Mouse (Mus musculus) stomach, embryonic 16.5 days (tissue): ENCODE data around the gene Robo1. TPM values are rescaled to one million over a fixed set of nuclear protein-coding genes. Genes with fewer than 3 reads are reported as not detected.

Source experiments
- ATAC-seq: fragments of 200-750 bp; cut with Nextera tagmentation; 2 replicates; pipeline ENCODE4 v1.8.0; 2017; ENCODE audit warnings: moderate number of reproducible peaks, moderate TSS enrichment; ENCODE audit not compliant: insufficient read depth, low FRiP score
- H3K27ac ChIP-seq: fragments of 300-500 bp; sonication (generic); 2 replicates; pipeline ENCODE4 v1.5.1; 2014; ENCODE audit warnings: low read length
- H3K27me3 ChIP-seq: fragments of 300-500 bp; sonication (generic); 2 replicates; pipeline ENCODE4 v1.6.1; 2014; ENCODE audit warnings: low read length, control low read depth, mixed read lengths; ENCODE audit not compliant: control insufficient read depth, insufficient read depth
- H3K36me3 ChIP-seq: fragments of 300-500 bp; sonication (generic); 2 replicates; pipeline ENCODE4 v1.6.1; 2014; ENCODE audit warnings: low read length; ENCODE audit not compliant: control insufficient read depth, insufficient read depth
- H3K4me1 ChIP-seq: fragments of 300-500 bp; sonication (generic); 2 replicates; pipeline ENCODE4 v1.6.1; 2014; ENCODE audit warnings: low read length, control low read depth, mixed read lengths; ENCODE audit not compliant: control insufficient read depth, insufficient read depth
- H3K4me2 ChIP-seq: fragments of 300-500 bp; sonication (generic); 2 replicates; pipeline ENCODE4 v1.6.1; 2014; ENCODE audit warnings: low read depth, low read length, mixed read lengths
- H3K4me3 ChIP-seq: fragments of 300-500 bp; sonication (generic); replicated peaks from 2 replicates; pipeline ENCODE4 v1.5.1; 2014; ENCODE audit warnings: mild to moderate bottlenecking, low read length
- H3K9ac ChIP-seq: fragments of 300-500 bp; sonication (generic); 2 replicates; pipeline ENCODE4 v1.6.1; 2014; ENCODE audit warnings: low read length
- H3K9me3 ChIP-seq: fragments of 300-500 bp; sonication (generic); replicated peaks from 2 replicates; pipeline ENCODE4 v1.6.1; 2016; ENCODE audit warnings: low read length, control low read depth; ENCODE audit not compliant: control insufficient read depth
- WGBS: fragments of 180-500 bp; shearing (Covaris S2); extraction: QIAGEN DNeasy Blood & Tissue Kit; methylation state at CpG from one replicate; pipeline ENCODE4 v1.1.7; 2014; 5-methylcytosine and 5-hydroxymethylcytosine counted together
- polyA plus RNA-seq: library from polyadenylated mRNA; unstranded; fragments of >200 nt; fragmentation: Nextera tagmentation; extraction: Ambion mirVana; gene quantifications from 2 replicates; pipeline ENCODE4 v1.2.1, GENCODE M21; 2015

Gene Robo1
- polyA plus RNA-seq, 1 experiment from 2014 or later, result 23.4 TPM

DNA sequence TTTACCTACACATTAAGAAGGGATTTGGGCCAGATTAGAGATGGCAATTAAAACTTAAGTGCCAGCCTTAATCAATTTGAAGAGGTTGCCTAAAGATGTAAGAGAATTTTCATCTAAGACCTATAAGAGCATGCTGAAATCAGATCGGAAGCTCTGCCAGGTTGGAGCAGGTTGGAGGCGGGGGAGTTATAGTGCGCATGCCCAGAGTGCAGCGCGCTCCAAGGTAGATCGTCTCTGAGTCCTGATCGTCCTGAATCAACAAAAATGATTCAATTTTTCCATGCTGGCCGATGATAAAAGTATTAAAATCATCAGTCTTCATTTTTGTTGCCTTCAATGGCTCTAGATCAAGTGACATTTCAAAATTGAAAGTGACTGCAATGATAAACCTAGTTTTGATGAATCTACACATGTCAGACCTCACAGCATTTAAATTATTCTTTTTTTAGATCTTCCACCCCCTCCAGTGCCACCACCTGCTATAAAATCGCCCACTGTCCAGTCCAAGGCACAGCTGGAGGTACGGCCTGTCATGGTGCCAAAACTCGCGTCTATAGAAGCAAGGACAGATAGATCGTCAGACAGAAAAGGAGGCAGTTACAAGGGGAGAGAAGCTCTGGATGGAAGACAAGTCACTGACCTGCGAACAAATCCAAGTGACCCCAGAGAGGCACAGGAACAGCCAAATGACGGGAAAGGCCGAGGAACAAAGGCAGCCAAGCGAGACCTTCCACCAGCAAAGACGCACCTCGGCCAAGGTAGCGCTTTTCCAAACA lies 727.3 kb downstream of the Robo1 start:
- no peak overlapping the region for H3K4me2 ChIP-seq
- no peak overlapping the region for H3K4me3 ChIP-seq
- no peaks in the 10 kb centered on the region for H3K9me3 ChIP-seq
- H3K27me3 ChIP-seq, result no peaks in the 10 kb centered on the region
- no peak for ATAC-seq
- no peaks in the 10 kb centered on the region for H3K4me1 ChIP-seq
- H3K27ac ChIP-seq, result no peak overlapping the region
- no peak overlapping the region for H3K9ac ChIP-seq
- WGBS, result 92% methylated on average over 20 of the region's 20 CpGs
- no peaks in the 10 kb centered on the region; the same call in 1 of the 2 replicates for H3K36me3 ChIP-seq

DNA sequence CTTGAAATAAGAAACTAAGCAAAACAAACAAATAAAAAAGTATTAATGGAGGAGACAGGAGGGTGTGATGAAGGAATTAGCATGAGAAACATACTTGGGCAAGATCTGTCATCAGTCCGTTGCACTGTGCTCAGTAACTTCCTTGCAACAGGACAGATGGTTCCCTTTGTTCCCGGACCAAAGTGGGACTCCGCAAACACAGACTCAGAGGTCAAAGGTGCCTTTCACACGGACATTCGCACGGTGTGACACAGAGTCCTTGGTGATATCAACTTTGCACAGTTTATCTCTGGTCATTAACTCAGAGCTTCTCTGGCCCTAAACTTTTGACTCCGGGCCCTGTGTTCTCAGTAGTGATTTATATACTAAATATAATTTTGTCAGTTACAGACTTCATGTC lies 730.4 kb downstream of the Robo1 start:
- ATAC-seq, result no peak
- H3K4me3 ChIP-seq, result no peak overlapping the region
- peaks cover 10% of the 10 kb centered on the region; the same call in 1 of the 2 replicates for H3K9me3 ChIP-seq
- WGBS, result 64% methylated on average over 7 of the region's 7 CpGs
- H3K36me3 ChIP-seq, result peaks cover 13% of the 10 kb centered on the region; the same call in 1 of the 2 replicates
- no peak overlapping the region for H3K9ac ChIP-seq
- no peak overlapping the region for H3K27ac ChIP-seq
- no peaks in the 10 kb centered on the region for H3K27me3 ChIP-seq
- no peaks in the 10 kb centered on the region for H3K4me1 ChIP-seq
- no peak overlapping the region for H3K4me2 ChIP-seq

DNA sequence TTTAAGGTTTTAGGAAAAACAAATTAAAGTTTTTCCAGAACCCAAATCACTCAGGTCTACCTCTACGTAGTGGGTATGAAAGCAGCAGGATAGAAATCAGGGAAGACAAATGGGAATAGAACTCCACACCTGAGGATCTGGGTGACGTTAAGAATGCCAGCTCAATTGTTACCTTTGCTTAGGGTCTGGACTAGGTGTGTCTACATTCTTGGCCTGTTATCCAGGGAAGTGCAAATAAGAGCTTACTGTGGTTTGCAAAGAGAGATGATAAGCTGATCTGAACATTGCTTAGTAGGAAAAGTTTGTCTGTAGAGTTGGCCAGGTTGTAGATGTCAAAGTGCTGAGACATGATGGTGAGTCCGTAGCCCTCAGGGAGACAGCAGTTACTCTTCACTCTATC lies 754.4 kb downstream of the Robo1 start:
- no peak overlapping the region for H3K9ac ChIP-seq
- no peaks in the 10 kb centered on the region for H3K4me1 ChIP-seq
- H3K4me2 ChIP-seq, result no peak overlapping the region
- 63% methylated on average over 3 of the region's 3 CpGs for WGBS
- no peaks in the 10 kb centered on the region for H3K27me3 ChIP-seq
- peak; percentile 82; the same call in 1 of the 2 replicates for ATAC-seq
- no peak overlapping the region for H3K27ac ChIP-seq
- no peaks in the 10 kb centered on the region for H3K9me3 ChIP-seq
- no peak overlapping the region for H3K4me3 ChIP-seq
- H3K36me3 ChIP-seq, result no peaks in the 10 kb centered on the region

GRCm38 (mm10) chr16:73067782-73068181 lies 759.7 kb downstream of the Robo1 start:
- 69% methylated on average over 7 of the region's 7 CpGs for WGBS
- Histone ChIP-seq H3K9ac (no peak overlapping the region), H3K4me3 (no peak overlapping the region), H3K4me1 (no peaks in the 10 kb centered on the region), H3K27ac (no peak overlapping the region), H3K4me2 (no peak overlapping the region), H3K36me3 (no peaks in the 10 kb centered on the region), H3K27me3 (no peaks in the 10 kb centered on the region), H3K9me3 (no peaks in the 10 kb centered on the region)
- no peak for ATAC-seq

- no peak overlapping the region for H3K9ac ChIP-seq
- H3K9me3 ChIP-seq, result no peaks in the 10 kb centered on the region
- H3K27ac ChIP-seq, result no peak overlapping the region
- no peak overlapping the region for H3K4me3 ChIP-seq
- no peaks in the 10 kb centered on the region for H3K4me1 ChIP-seq
- H3K36me3 ChIP-seq, result no peaks in the 10 kb centered on the region
- WGBS, result 92% methylated on average over 3 of the region's 3 CpGs
- no peak overlapping the region for H3K4me2 ChIP-seq
- no peak for ATAC-seq
- H3K27me3 ChIP-seq, result no peaks in the 10 kb centered on the region
Measured at GRCm38 (mm10) chr16:73072047-73072446, 763.9 kb downstream of the Robo1 start.

DNA sequence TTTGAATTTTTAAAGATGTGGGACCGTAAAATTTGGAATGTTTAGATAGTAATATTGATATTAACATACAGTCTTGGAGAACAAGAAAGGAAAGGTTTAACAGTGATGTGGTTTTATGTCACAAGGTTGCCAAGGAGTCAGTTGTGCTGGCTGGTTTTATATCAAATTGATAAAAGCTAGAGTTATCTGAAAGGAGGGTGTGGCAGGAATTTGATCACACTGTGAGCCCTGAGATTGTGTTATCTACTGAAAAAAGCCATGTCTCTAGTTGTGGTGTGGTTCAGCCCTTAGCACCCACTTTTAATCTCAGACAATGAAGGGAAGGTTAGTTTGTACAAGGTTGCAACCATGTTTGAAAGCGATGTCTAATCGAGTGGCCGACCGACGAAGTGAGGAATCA lies 764.8 kb downstream of the Robo1 start:
- WGBS, result 85% methylated on average over 6 of the region's 6 CpGs

DNA sequence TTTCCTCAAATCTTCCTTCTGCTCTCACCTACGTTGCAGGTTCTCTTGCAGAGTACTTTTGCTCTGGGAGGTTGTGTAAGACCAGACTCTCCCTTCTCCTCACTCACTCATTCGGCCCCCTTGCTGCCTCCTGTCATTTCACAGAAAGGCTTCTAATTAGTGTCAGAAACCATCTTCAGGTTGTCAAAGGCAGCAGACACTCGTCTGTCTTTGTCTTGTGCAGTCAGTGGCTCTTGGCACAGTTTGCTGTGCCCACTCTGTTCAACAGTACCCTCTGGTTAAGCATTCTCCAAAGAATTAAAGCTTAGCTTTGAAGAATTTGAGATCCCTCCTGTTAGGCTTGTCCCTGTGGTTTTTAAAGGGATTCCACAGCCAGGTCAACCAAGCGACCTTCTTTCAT lies 774.3 kb downstream of the Robo1 start:
- no peak overlapping the region for H3K4me3 ChIP-seq
- H3K4me2 ChIP-seq, result no peak overlapping the region
- no peak overlapping the region for H3K27ac ChIP-seq
- H3K27me3 ChIP-seq, result no peaks in the 10 kb centered on the region
- 86% methylated on average over 4 of the region's 4 CpGs for WGBS
- no peak overlapping the region for H3K9ac ChIP-seq
- no peaks in the 10 kb centered on the region for H3K9me3 ChIP-seq
- no peaks in the 10 kb centered on the region for H3K36me3 ChIP-seq
- no peak for ATAC-seq
- 0 out of 2 replicates have a peak, but pooled peaks cover 3% of the 10 kb centered on the region for H3K4me1 ChIP-seq

More for the DNA sequence above, 764.8 kb downstream of the Robo1 start:
- Histone ChIP-seq H3K4me1 (no peaks in the 10 kb centered on the region), H3K4me3 (no peak overlapping the region), H3K9me3 (no peaks in the 10 kb centered on the region), H3K27me3 (no peaks in the 10 kb centered on the region), H3K27ac (no peak overlapping the region), H3K9ac (no peak overlapping the region), H3K36me3 (no peaks in the 10 kb centered on the region), H3K4me2 (no peak overlapping the region)
- ATAC-seq, result no peak

DNA sequence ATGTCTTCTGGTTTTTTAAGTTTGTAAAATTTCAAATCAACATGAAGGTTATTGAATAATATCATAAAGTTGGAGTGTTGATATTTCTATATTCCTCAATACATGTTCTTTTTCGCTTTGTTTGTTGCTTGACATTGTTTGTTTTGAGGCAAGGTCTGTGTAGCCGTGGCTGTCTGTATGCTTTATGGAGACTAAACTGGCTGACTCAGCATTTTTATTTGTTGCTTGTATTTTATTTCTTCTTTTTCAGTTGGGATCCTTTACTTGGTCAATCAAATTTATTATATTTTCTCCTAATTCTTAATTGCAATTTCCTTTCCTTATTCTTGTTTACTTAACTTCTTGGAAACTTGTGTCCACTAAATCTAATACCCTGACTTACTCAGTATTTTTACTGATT lies 775.0 kb downstream of the Robo1 start:
- Histone ChIP-seq H3K9ac (no peak overlapping the region), H3K4me1 (0 out of 2 replicates have a peak, but pooled peaks cover 3% of the 10 kb centered on the region), H3K27ac (no peak overlapping the region), H3K9me3 (no peaks in the 10 kb centered on the region), H3K4me2 (no peak overlapping the region), H3K4me3 (no peak overlapping the region), H3K27me3 (no peaks in the 10 kb centered on the region), H3K36me3 (no peaks in the 10 kb centered on the region)
- 89% methylated on average over 2 of the region's 2 CpGs for whole genome bisulfite sequencing
- no peak for ATAC-seq
